Mouse (Mus musculus) cerebellum, postnatal 4 days (tissue): ENCODE results near the gene Ulk4.

ENCODE experiments used
- DNase-seq, 2 experiments: peaks; one replicate each; pipeline ENCODE4 v3.0.0; 2022; ENCODE audit warnings: low spot score in 2 of 2, mixed read lengths in 1 of 2

Ulk4 gene

DNA sequence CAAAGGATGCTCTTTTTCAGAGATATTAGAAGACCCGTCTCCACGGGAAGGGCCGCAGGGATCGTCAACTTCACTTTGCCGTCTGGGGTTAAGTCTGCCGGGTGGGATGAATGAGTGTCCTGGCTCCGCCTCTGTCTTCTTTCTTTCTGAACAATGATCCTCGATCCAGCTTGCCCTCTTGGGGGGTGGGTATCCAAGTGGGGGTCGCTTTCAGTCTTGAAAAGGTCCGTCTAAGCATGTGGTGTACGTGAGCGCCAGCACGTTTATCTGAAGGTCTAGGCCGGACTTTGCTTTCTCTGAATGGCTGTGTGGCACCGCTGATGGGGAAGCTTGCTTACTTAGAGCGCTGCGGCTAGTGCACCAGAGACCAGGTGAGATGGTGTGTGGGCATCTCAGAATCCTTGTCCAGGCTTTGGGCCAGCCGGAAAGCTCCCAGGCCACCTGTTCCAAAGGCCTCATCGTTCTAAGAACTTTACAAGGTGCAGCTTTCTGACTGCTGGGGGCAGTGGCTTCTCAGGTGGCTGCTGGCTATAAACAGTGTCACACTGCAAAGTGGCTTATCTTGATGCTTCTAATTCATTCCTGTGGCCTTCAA is 23.1 kb upstream of the Ulk4 start:
- DNase-seq: no peak

DNA sequence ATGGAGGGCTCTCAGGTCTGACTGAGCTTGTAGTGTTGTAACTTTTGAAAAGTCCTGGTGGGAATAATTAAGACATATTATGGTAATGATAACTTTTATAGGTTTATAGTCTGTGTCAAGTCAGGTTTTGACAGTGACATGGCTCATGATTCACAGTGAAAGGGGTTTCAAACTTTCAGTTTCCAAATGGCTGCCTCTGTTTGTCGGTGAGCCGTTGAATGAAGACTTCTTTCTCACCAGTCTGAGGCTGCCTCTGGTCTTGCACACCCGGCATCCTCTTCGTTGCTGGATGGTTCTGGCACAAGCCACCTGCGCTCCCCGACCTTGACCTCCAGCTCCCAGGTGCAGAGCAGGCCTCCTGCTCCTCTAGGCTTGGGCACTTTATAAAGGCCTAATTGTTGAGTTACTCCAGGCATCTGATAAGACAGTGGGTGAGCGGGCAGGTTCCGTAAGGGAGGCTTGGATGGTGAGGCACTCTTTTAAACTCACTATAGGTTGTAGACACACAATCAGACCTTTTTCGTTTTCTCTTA is 22.3 kb upstream of the Ulk4 start:
- no peak for DNase-seq

DNA sequence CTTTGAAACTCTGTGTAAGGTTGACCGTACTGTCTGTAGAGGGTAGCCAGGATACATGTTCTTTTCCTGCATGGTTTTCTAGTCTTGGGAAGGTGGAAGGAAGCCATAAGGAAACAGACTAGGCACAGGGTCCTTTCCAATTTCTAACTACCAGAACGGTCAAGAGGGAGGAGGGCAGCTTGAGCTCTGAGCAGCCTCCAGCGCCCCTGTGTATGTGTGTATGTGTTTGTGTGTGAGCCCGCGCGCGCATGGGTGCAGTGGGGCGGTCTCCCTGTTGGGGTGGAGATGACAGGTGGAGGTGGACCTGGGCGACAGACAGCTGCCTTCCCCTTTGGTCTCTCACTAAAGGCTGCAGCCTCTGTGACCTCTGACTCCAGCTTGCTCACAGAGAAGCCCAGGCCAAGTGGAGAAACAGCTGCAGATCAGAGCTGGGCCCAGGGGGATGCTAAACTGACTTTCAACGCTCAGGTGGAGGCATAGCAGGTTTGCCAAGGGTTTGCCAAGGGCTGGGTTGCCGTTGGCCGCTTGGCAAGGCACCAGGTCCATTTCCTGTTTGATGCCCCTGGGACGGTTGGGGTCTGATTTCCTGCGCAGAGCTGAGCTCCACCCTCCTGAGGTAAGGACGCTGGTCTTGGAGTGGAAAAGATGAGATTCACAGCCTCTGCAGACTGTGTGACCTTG is 21.6 kb upstream of the Ulk4 start:
- DNase-seq: no peak

DNA sequence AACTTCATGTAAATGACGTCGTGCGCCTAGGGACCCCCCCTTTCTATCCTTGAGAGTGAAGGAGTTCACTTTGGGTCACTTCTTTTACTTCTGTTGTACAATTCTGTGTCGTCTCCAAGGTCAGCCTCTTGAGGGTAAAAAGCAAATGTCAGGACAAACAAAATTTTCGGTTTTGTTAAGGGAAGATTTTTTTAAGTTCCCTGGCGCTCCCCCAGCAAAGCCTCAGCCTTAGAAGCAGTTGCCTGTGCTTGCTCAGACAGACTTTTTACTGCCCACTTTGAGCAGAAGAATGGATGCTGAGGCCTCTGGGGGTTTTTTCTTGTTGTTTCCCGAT is 21.0 kb upstream of the Ulk4 start:
- no peak for DNase-seq

DNA sequence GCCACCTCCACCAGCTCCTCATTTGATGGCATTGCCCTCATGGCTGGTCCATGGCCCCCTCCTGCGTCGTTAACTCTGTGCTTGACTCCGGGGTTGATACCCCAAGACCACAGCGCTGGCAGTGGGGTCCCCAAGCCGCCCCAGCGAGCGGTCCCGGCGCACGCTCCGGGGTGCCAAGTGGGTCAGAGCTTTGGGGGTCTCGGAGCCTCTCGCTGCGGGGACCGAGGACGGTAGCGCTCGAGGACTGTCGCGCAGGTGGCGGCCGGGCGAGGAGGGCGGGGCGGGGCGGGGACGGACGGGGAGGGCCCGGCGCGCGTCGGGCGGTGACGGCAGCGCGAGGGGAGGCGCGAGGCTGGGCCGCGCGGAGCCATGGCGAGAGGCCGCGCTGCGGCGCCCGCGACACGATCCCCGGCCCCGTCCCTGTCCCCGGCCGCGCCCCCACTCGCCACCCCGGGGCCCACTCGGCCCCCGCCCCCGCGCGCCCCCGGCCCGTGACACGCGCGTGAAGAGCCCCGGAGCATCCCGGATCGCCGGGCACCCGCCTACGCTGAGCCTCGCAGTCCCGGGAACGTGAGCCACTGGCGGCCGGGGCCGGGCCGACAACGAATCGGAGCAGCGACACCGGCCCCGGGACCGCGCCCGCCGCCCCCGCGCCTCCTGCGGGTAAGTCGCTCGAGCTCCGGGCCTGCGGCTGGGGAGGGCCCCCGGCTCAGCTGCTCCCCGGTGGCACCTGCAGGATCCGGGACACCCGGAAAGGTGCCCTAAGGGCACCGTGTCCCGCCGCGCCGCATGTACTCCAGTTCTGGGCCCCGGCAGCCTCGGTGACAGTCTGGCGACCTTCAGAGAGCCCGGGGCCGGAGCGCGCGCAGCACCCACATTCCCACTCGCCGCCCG is 20.4 kb upstream of the Ulk4 start, which contains the start of gene Trak1:
Trak1 (plus strand) TSS at position 332 of the 894 bp plus-strand sequence.
- DNase-seq: peak in 1 of 2 experiments; percentile 58

DNA sequence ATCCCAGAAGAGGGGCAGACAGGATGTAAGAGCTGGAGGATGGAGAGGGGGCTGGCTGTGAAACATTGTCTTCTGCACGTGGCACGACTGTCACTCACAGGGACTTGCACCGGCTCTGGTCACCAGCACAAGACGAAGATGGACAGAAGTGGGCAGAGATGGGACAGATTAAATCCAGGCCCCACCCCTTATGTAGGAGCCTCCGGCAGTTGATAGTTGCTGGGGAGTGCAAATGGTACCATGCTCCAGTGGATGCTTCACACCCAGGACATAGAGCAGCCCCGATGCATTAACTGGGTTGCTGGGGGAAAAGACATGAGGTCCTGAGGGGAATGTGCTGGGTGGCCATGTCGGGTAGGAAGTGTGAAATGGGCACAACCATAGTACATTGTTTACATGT is 18.2 kb upstream of the Ulk4 start:
- DNase-seq: no peak

DNA sequence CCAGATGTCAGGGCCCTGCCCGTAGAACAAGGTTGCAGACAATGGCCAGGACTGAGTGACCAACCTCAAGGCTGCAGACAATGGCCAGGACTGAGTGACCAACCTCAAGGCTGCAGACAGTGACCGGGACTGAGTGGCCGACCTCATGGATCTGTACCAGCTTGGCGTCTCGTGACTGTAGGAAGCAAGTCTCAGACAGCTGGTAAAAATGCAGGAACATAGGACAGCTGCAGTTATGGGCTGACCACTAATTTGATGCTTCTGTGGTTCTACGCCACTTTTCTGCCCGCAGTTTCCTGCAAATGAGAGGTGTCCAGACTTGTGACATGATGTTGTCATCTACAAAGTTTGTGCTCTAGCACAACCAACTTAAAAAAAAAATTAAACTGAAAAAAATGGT is 16.2 kb upstream of the Ulk4 start:
- no peak for DNase-seq

DNA sequence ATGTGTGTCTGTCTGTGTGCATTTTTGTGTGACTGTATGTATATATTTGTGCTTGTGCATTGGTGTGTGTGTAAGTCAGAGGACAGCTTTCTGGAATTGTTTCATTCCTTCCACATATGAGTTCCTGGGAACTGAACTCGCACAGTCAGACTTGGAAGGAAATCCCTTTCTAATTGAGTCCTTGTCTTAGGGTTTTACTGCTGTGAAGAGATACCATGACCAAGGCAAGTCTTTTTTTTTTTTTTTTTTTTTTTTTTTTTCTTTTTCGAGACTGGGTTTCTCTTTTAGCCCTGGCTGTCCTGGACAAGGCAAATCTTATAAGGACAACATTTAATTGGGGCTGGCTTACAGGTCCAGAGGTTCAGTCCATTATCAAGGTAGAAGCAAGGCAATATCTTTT is 14.3 kb upstream of the Ulk4 start:
- no peak for DNase-seq

DNA sequence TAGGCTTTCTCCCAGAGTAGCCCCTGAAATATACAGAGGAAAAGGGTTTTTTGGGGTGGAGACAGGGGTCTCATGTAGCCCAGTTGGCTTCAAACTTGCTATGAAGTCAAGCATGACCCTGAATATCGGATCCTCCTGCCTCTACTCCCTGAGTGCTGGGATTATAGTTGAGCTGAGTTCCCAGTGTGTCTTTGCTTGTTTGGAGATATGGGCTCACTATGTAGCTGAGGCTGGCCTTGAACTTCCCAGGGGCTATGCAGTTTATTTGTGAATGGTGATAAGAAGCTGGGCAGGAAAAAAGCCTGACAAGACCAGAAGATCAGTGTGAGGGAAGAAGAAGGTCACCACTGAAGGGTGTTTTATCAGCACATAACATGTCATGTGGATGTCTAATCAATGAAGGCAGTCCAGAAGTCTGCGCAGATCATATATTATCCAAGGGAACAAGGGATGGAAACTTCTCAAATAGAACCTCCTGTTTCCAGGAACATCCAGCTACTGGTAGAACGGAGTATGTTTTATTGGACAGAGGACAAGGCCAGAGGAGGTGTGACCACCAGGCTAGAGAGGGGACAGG is 9.4 kb upstream of the Ulk4 start:
- no peak for DNase-seq

DNA sequence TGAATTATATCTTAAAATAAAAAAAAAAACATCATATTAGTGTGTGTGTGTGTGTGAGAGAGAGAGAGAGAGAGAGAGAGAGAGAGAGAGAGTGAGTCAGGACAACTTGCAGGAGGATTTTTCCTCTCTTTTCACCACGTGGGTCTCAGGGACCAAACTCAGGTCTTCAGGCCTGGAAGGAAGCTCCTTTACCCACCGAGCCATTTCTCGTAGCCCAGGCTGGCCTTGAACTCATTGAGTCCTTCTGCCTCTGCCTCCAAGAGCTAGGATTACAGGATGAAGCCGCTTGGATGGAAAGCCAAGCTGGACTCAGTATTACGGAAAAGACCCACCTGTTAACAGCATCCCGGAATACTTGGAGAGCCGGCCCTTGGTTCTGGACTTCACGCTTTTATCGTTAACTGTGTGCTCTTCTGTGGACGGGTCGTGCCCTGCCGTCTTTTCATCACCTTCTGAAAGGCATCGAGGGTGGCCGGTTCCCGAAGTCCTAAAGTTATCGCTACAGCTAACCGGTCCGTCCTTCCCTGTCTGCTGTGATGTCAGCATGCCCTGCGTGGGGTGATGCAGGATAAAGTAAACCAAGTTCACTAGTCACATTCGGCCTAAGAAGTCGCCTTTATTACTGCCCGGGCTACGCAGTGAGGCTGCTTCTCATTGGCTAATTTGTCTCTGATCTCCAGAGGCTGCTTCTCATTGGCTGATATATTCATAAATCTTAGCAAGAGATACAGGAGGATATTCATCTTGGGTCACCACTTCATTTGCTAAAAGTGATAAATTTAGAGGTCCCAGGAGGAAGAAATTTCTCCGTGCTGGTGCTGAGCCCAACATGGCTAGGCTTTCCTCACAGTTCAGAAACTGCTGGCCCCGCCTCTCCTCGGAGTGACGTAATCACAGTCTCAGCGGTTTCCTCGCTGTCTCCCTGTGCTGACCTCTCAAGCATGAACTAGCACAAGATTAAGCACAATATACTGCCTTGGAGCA is 8.6 kb upstream of the Ulk4 start:
- DNase-seq: peak in 1 of 2 experiments; percentile 47

DNA sequence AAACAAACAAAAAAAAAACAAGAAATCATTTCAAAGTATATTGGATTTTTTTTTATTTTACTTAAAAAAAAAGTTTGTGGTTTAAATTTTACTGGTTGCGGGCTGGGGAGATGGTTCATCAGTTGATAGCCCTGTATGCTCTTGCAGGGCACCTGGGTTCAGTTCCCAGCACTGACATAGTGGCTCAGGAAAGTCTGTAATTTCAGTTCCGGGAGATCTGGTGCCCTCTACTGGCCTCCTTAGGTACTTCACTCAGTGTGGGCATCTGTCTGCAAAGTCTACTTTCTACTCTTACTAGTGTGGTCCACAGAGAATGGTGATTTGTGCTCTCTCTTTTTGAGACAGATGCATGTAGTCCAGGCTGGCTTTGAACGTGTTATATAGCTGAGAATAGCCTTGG is 7.4 kb upstream of the Ulk4 start:
- DNase-seq: peak in 1 of 2 experiments; percentile 55

DNA sequence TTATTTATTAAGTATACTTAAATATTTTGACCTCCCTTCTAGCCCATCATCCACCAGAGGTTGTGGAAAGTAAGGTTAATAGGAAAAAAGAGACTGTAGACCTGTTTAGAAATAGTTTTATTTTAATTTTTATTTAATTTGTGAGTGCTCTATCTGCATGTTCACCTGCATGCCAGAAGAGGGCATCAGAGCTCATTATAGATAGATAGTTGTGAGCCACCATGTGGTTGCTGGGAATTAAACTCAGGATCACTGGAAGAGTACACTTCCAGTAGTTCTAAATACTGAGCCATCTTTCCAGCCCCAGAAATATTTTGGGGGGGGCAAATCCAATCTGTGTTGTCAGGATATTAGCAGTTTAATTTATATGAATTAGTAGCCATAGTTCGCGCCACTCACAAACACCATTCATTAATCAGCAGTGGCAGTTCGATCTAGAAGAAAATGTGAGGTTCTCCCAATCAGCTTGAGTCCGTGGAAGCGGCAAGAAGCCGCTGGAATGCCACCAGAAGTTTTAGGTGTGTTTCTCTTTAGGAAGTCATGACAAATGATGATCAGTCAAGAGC is 6.7 kb upstream of the Ulk4 start:
- DNase-seq: no peak

DNA sequence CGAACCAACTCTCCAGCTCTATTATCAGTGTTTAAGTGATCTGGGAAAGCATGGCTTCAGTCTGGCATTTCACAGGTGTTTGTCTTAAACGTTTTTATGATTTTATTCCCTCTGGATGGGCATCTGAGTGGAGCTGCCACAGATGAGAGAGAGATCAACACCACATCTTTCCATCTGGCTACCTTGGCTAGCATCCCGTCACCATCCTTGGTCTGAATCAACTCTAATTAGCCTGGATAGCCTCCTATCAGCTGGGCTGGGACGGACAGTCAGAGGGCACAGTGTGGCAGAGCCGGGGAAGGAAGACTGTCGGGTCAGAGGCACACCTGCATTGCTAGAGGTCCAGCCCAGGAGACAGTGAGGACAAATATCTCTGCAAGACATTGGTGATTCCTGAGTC is 4.9 kb upstream of the Ulk4 start:
- no peak for DNase-seq

DNA sequence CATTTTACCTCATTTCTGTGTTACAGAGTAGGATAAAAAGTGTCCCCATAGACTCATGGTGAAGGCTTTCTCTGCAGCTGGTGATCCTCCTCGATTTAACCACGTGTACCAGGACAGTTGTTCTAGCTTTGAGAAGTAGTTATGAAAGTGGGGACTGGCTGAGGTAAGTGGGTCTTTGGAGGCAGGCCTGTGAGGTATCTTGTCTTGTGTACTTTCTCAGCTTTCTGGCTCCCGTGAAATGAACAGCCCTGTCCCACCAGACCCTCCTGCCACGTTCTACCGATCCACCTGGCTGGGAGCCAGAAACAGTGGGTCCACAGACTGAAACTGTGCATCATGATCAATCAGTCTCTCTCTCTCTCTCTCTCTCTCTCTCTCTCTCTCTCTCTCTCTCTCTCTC is 2.2 kb upstream of the Ulk4 start:
- DNase-seq: no peak

DNA sequence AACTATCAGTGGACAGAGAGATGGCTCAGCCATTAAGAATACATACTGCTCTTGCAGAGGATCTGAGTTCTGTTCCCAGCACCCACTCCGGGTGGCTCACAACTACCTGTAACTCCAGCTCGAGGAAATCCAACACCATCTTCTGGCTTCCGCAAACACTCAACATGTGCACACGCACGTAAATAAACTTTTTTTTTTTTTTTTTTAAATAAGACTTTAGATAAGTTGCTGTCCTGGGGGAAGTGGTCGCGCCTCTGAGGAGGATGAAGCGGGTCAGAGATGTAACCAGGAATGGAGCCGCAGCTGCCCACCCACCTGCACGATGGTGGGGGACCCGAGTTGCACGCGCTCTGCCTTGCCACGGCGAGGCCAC is 266 bp downstream of the Ulk4 start:
- DNase-seq: no peak

DNA sequence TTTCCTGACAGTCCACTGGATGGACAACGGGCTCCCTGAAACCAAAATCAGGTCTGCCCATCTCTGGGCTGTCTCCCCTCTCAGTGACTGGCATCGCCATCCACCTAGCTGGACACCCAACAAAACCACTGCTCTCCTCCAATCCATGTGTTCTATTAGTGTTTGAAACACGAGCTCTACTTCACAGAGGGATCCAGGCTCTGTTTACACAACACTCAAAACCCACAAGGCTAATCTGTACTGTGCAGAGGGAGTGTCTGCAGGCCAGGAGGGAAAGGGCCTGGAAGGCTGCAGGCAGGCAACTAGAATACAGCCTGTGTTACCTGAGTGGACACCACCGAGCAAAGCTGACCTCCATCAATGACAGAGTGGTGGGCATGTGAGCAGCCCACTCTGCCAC is 5.4 kb downstream of the Ulk4 start:
- DNase-seq: no peak

DNA sequence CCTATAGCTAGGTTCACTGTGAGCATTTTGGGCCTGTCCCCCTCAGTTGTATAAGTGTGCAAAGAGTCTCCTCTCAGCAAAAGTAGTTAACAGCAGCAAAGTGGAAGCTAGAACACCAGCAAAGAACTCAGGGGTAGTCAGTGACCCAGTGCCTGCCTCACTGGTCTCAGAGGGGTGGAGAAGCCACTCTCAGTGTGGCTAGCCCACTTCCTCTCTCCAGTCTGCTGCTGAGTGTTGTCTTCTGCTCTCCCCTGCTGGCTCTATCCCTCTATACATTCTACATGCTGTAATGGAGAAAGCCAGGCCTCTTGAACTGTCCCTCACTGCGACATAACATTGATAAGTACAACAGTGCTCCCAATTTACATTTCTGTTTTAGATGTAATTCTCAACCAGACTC is 5.8 kb downstream of the Ulk4 start:
- DNase-seq: no peak

DNA sequence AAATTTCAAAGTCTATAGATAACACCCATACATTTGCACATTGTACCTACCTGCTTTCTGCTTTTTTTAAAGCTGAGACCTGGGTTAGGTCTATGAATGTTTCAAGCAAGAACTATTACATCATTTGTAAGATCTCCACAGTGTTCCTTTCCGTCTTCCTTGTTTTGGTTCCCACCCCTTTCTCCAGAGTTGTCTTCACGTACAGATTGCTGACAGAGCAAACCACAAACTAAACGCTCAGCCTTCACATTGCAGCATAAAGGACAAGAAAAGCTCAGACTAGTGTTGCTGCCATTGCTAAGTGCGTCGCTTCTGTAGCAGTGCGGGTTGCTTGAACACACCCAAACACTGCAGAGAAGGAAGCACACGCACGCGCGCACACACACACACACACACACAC is 11.7 kb downstream of the Ulk4 start:
- DNase-seq: no peak

DNA sequence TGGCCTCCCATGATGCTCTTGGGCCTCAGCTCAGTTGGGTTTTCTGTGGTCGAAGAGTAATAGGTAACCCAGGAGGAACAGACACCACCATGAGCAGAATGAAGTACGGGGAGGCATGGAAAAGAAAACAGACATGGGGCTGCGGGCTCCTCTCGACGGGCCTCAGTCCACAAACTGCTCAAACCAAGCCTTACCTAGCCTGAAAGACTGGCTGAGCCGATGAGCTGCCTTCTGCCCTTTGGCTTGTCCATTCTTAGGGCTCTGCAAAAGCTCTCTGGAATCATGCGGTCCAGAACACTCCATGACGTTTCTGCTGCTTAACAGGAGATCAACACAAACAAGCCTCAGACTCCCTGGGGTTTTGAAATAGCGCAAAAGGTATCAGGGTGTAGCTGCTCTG is 19.9 kb downstream of the Ulk4 start:
- DNase-seq: no peak

DNA sequence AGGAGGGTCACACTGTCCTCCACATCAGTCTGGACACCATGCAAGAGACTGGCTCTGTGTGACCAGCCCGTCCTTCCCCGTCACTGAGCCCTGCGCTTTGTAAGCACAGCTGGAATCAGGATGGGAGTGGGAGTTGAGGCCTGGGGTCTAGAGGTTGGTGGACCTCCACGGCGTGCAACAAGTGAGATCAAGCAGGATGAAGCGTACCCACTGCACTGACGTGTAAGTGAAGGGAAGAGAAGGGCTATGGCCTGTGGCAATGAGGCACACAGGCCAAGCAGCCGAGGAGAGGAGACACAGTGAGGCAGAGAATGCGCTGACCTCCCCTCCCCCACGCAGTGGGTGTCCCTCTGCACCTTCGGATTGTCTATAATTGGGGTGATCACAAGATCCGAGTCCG is 22.2 kb downstream of the Ulk4 start:
- DNase-seq: no peak

DNA sequence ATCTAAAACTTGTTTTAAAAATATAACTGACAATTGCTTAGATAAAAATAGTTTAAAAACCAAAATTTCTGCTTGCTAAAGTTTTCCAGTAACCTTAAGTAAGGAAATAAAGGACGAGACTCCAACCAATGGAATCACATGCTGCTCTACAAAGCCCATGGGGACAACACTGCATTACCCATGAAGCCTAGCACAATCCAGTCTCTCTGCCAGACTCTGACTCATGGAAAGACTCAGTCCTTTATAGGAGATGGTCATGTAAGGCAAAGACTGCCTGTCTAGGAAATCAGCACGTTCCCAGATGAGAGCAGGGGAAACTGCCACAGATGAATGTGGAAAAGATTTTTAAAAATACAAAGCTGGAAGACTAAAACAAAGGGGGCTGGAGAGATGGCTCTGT is 23.0 kb downstream of the Ulk4 start:
- DNase-seq: no peak
